Mouse (Mus musculus): ENCODE measurements around the gene Ebf3. TPM values are rescaled to one million over a fixed set of nuclear protein-coding genes. Genes with fewer than 3 reads are reported as not detected.

The Ebf3 gene
- polyA plus RNA-seq, 1 experiment = not detected

GRCm38 (mm10) chr7:137308061-137309060, 5.9 kb downstream of the Ebf3 start:
- no peak for TF ChIP-seq GATA1 (IDR thresholded peaks at IDR 0.05; ENCODE audit: low read length)
- no peak for TF ChIP-seq TAL1 (IDR thresholded peaks at IDR 0.05; ENCODE audit: low read length)
- H3K27me3 ChIP-seq (ENCODE audit: control insufficient read depth) = peaks cover 85% of the 10 kb centered on the region

GRCm38 (mm10) chr7:137307131-137307530, 7.1 kb downstream of the Ebf3 start:
- TF ChIP-seq TAL1 (IDR thresholded peaks at IDR 0.05; ENCODE audit: low read length) (no peak), GATA1 (IDR thresholded peaks at IDR 0.05; ENCODE audit: low read length) (no peak)
- H3K27me3 ChIP-seq (ENCODE audit: control insufficient read depth) = peaks cover 73% of the 10 kb centered on the region
- no peaks in the 10 kb centered on the region for H3K36me3 ChIP-seq (ENCODE audit: control insufficient read depth)
- no peaks in the 10 kb centered on the region for H3K4me1 ChIP-seq (ENCODE audit: control insufficient read depth)
- H3K4me3 ChIP-seq (replicated peaks) = no peak overlapping the region
- H3K9me3 ChIP-seq (ENCODE audit: control insufficient read depth, low read length) = peaks cover 5% of the 10 kb centered on the region; the same call in 1 of the 2 replicates

More at GRCm38 (mm10) chr7:137308061-137309060, 5.9 kb downstream of the Ebf3 start:
- Histone ChIP-seq H3K4me1 (ENCODE audit: control insufficient read depth) (no peaks in the 10 kb centered on the region), H3K9me3 (ENCODE audit: control insufficient read depth, low read length) (peaks cover 5% of the 10 kb centered on the region; the same call in 1 of the 2 replicates), H3K4me3 (replicated peaks) (no peak overlapping the region), H3K36me3 (ENCODE audit: control insufficient read depth) (no peaks in the 10 kb centered on the region)

- Histone ChIP-seq H3K9me3 (ENCODE audit: control insufficient read depth, low read length) (peaks cover 5% of the 10 kb centered on the region; the same call in 1 of the 2 replicates), H3K27me3 (ENCODE audit: control insufficient read depth) (peaks cover 70% of the 10 kb centered on the region)
Observed at GRCm38 (mm10) chr7:137306127-137306526, 8.1 kb downstream of the Ebf3 start.

GRCm38 (mm10) chr7:137303776-137304171, 10.5 kb downstream of the Ebf3 start:
- no peaks in the 10 kb centered on the region for H3K9me3 ChIP-seq (ENCODE audit: control insufficient read depth, low read length)
- H3K36me3 ChIP-seq (ENCODE audit: control insufficient read depth) = no peaks in the 10 kb centered on the region
- no peak overlapping the region for H3K4me3 ChIP-seq (replicated peaks)
- H3K4me1 ChIP-seq (ENCODE audit: control insufficient read depth) = no peaks in the 10 kb centered on the region
- TF ChIP-seq GATA1 (IDR thresholded peaks at IDR 0.05; ENCODE audit: low read length) = no peak
- TF ChIP-seq TAL1 (IDR thresholded peaks at IDR 0.05; ENCODE audit: low read length) = no peak
- H3K27me3 ChIP-seq (ENCODE audit: control insufficient read depth) = peaks cover 59% of the 10 kb centered on the region

More at GRCm38 (mm10) chr7:137306127-137306526, 8.1 kb downstream of the Ebf3 start:
- Histone ChIP-seq H3K4me1 (ENCODE audit: control insufficient read depth) (no peaks in the 10 kb centered on the region), H3K4me3 (replicated peaks) (no peak overlapping the region), H3K36me3 (ENCODE audit: control insufficient read depth) (no peaks in the 10 kb centered on the region)
- no peak for TF ChIP-seq TAL1 (IDR thresholded peaks at IDR 0.05; ENCODE audit: low read length)
- TF ChIP-seq GATA1 (IDR thresholded peaks at IDR 0.05; ENCODE audit: low read length) = no peak

GRCm38 (mm10) chr7:137302961-137303775, 11.1 kb downstream of the Ebf3 start:
- no peaks in the 10 kb centered on the region for H3K36me3 ChIP-seq (ENCODE audit: control insufficient read depth)
- TF ChIP-seq TAL1 (IDR thresholded peaks at IDR 0.05; ENCODE audit: low read length) (no peak), GATA1 (IDR thresholded peaks at IDR 0.05; ENCODE audit: low read length) (no peak)
- peaks cover 53% of the 10 kb centered on the region for H3K27me3 ChIP-seq (ENCODE audit: control insufficient read depth)
- no peaks in the 10 kb centered on the region for H3K9me3 ChIP-seq (ENCODE audit: control insufficient read depth, low read length)
- H3K4me1 ChIP-seq (ENCODE audit: control insufficient read depth) = no peaks in the 10 kb centered on the region
- H3K4me3 ChIP-seq (replicated peaks) = no peak overlapping the region

- H3K36me3 ChIP-seq (ENCODE audit: control insufficient read depth) = no peaks in the 10 kb centered on the region
- H3K4me1 ChIP-seq (ENCODE audit: control insufficient read depth) = no peaks in the 10 kb centered on the region
- H3K4me3 ChIP-seq (replicated peaks) = no peak overlapping the region
- TF ChIP-seq GATA1 (IDR thresholded peaks at IDR 0.05; ENCODE audit: low read length) (no peak), TAL1 (IDR thresholded peaks at IDR 0.05; ENCODE audit: low read length) (no peak)
- no peaks in the 10 kb centered on the region for H3K9me3 ChIP-seq (ENCODE audit: control insufficient read depth, low read length)
- peaks cover 46% of the 10 kb centered on the region for H3K27me3 ChIP-seq (ENCODE audit: control insufficient read depth)
Observed at GRCm38 (mm10) chr7:137302161-137302560, 12.1 kb downstream of the Ebf3 start.

GRCm38 (mm10) chr7:137301329-137301751, 12.9 kb downstream of the Ebf3 start:
- Histone ChIP-seq H3K4me1 (ENCODE audit: control insufficient read depth) (no peaks in the 10 kb centered on the region), H3K27me3 (ENCODE audit: control insufficient read depth) (peaks cover 39% of the 10 kb centered on the region), H3K9me3 (ENCODE audit: control insufficient read depth, low read length) (no peaks in the 10 kb centered on the region), H3K36me3 (ENCODE audit: control insufficient read depth) (no peaks in the 10 kb centered on the region), H3K4me3 (replicated peaks) (no peak overlapping the region)
- TF ChIP-seq TAL1 (IDR thresholded peaks at IDR 0.05; ENCODE audit: low read length) = no peak
- no peak for TF ChIP-seq GATA1 (IDR thresholded peaks at IDR 0.05; ENCODE audit: low read length)

GRCm38 (mm10) chr7:137300826-137301225, 13.4 kb downstream of the Ebf3 start:
- Histone ChIP-seq H3K4me1 (ENCODE audit: control insufficient read depth) (no peaks in the 10 kb centered on the region), H3K36me3 (ENCODE audit: control insufficient read depth) (no peaks in the 10 kb centered on the region), H3K27me3 (ENCODE audit: control insufficient read depth) (peaks cover 38% of the 10 kb centered on the region), H3K9me3 (ENCODE audit: control insufficient read depth, low read length) (no peaks in the 10 kb centered on the region), H3K4me3 (replicated peaks) (no peak overlapping the region)
- TF ChIP-seq TAL1 (IDR thresholded peaks at IDR 0.05; ENCODE audit: low read length) (no peak), GATA1 (IDR thresholded peaks at IDR 0.05; ENCODE audit: low read length) (no peak)

Measured in erythroblast, embryonic 14.5 days (primary cell).